In the genomic region with DNA sequence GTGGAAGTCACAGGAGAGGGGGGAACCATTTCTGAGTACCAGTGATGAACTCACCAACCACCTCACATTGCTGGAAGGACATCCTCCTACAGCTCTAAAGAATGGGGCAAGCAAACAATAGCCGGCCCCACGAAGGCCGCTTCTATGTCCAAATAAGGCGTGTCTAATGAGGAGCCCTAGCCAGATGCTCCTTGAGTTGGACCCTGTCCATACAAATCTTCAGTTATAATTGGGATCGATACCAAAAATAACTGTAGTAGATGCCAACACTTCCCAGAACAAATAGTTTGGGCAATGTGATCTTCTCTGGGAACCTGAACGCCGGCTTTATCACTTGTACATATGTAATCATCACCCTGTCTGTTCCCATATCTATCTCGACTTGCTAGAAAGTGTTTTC, we compare ENCODE assay signal across 23 mouse cellular contexts.
A peak's percentile ranks its signal among the peaks of the same experiment; 100 is the strongest.
DNase-seq lines count a peak whose midpoint lies in the region; ATAC-seq and TF ChIP-seq lines count a peak whose summit lies in the region.
"Had no signal": no experiment of that assay in that cellular context is flagged by ENCODE, and none has a peak within 500 bp of the region (broad histone marks: within the 10 kb centered on the region; RNA-seq: fewer than 3 reads in every experiment).

No protein-coding gene starts in this region.

- H3K9ac ChIP-seq in embryonic facial prominence, embryonic 14.5 days (ENCODE audit: low read depth, low read length), result no peak overlapping the region
- no peak overlapping the region for H3K9ac ChIP-seq in heart, postnatal 0 days (replicated peaks; ENCODE audit: low read depth, low read length)
- no peak overlapping the region for H3K9ac ChIP-seq in midbrain, embryonic 13.5 days (replicated peaks)
- H3K9ac ChIP-seq: embryonic facial prominence, embryonic 12.5 days; stomach, embryonic 15.5 days had no signal

- WGBS in embryonic facial prominence, embryonic 14.5 days, result 76% methylated on average over 8 of the region's 8 CpGs
- 94% methylated on average over 8 of the region's 8 CpGs for WGBS in embryonic facial prominence, embryonic 10.5 days
- 7% methylated on average over 8 of the region's 8 CpGs for WGBS in heart, postnatal 0 days
- 87% methylated on average over 8 of the region's 8 CpGs for WGBS in midbrain, embryonic 13.5 days

- no peaks in the 10 kb centered on the region for H3K36me3 ChIP-seq in embryonic facial prominence, embryonic 14.5 days (ENCODE audit: control insufficient read depth, insufficient read depth, low read length)
- H3K36me3 ChIP-seq in embryonic facial prominence, embryonic 10.5 days (replicated peaks), result no peaks in the 10 kb centered on the region
- no peaks in the 10 kb centered on the region for H3K36me3 ChIP-seq in heart, postnatal 0 days (replicated peaks; ENCODE audit: control insufficient read depth, insufficient read depth, low read length)
- H3K36me3 ChIP-seq in midbrain, embryonic 13.5 days, result no peaks in the 10 kb centered on the region
- H3K36me3 ChIP-seq: embryonic facial prominence, embryonic 12.5 days; G1E; stomach, embryonic 15.5 days had no signal

- no peak for ATAC-seq in embryonic facial prominence, embryonic 14.5 days (ENCODE audit: low read depth)
- peak; percentile 74 for ATAC-seq in heart, postnatal 0 days (ENCODE audit: insufficient read depth, low read depth)
- no peak for ATAC-seq in midbrain, embryonic 13.5 days
- ATAC-seq: CD4-positive, CD25-positive, alpha-beta regulatory T cell, adult 4 months had no signal

- no peak for TF ChIP-seq EP300 in heart, postnatal 0 days (IDR thresholded peaks at IDR 0.05; ENCODE audit: low read depth)

- intact Hi-C loops in left cerebral cortex, adult 2 months (cut with DNase I), result loop anchor here (2.0 kb wide), 1 partner anchor 33 kb away; no protein-coding TSS in a partner anchor

- H3K4me2 ChIP-seq in embryonic facial prominence, embryonic 14.5 days (ENCODE audit: low read depth, low read length), result no peak overlapping the region
- no peak overlapping the region for H3K4me2 ChIP-seq in heart, postnatal 0 days (ENCODE audit: low read depth, low read length)
- H3K4me2 ChIP-seq in midbrain, embryonic 13.5 days (replicated peaks), result no peak overlapping the region
- H3K4me2 ChIP-seq: embryonic facial prominence, embryonic 12.5 days; stomach, embryonic 15.5 days had no signal

- H3K27me3 ChIP-seq in embryonic facial prominence, embryonic 14.5 days (replicated peaks; ENCODE audit: control insufficient read depth, insufficient read depth, low read length), result no peaks in the 10 kb centered on the region
- no peaks in the 10 kb centered on the region for H3K27me3 ChIP-seq in embryonic facial prominence, embryonic 10.5 days (replicated peaks; ENCODE audit: low read depth, poor library complexity, severe bottlenecking)
- no peaks in the 10 kb centered on the region for H3K27me3 ChIP-seq in heart, postnatal 0 days (ENCODE audit: control insufficient read depth, insufficient read depth, low read length)
- H3K27me3 ChIP-seq in midbrain, embryonic 13.5 days, result no peaks in the 10 kb centered on the region
- H3K27me3 ChIP-seq: embryonic facial prominence, embryonic 12.5 days; stomach, embryonic 15.5 days had no signal

- DNase-seq in embryonic facial prominence, embryonic 14.5 days (ENCODE audit: low spot score), result peak; percentile 13
- no peak for DNase-seq in embryonic facial prominence, embryonic 10.5 days (ENCODE audit: low spot score)
- no peak for DNase-seq in left cerebral cortex, adult 2 months (ENCODE audit: extremely low spot score in 1 of 2, low spot score in 2 of 2)
- DNase-seq in left cerebral cortex, adult 11 months (ENCODE audit: low spot score), result no peak
- DNase-seq in brain, embryonic 14.5 days (ENCODE audit: low read depth), result peak; percentile 47
- peak; percentile 55 for DNase-seq in heart, postnatal 0 days (ENCODE audit: low spot score)
- DNase-seq in layer of hippocampus, postnatal 10 days (ENCODE audit: low spot score in 2 of 2), result no peak
- DNase-seq: adrenal gland, adult 8-10 months; cerebellum, adult 18-20 months; cerebellum, postnatal 36 days; gastrocnemius, postnatal 25 days; kidney, adult 8-10 months; kidney, postnatal 36 days; liver; lung, adult 2 months; spleen, adult 18-20 months; thymus, adult 2 months had no signal

- H3K9me3 ChIP-seq in embryonic facial prominence, embryonic 14.5 days (ENCODE audit: control insufficient read depth, low read length), result no peaks in the 10 kb centered on the region
- no peaks in the 10 kb centered on the region for H3K9me3 ChIP-seq in embryonic facial prominence, embryonic 10.5 days
- H3K9me3 ChIP-seq in heart, postnatal 0 days (replicated peaks; ENCODE audit: control insufficient read depth, low read length), result no peaks in the 10 kb centered on the region
- H3K9me3 ChIP-seq in midbrain, embryonic 13.5 days, result no peaks in the 10 kb centered on the region
- H3K9me3 ChIP-seq: embryonic facial prominence, embryonic 12.5 days; G1E; megakaryocyte, embryonic 14.5 days; stomach, embryonic 15.5 days had no signal

- no peaks in the 10 kb centered on the region for H3K4me1 ChIP-seq in embryonic facial prominence, embryonic 14.5 days (ENCODE audit: control insufficient read depth, insufficient read depth, low read length)
- H3K4me1 ChIP-seq in embryonic facial prominence, embryonic 10.5 days, result no peaks in the 10 kb centered on the region; the same call in 1 of the 2 replicates
- H3K4me1 ChIP-seq in heart, postnatal 0 days (ENCODE audit: control insufficient read depth, insufficient read depth), result peaks cover 18% of the 10 kb centered on the region
- 0 out of 2 replicates have a peak, but pooled peaks cover 6% of the 10 kb centered on the region for H3K4me1 ChIP-seq in midbrain, embryonic 13.5 days (replicated peaks)
- H3K4me1 ChIP-seq: embryonic facial prominence, embryonic 12.5 days; megakaryocyte, embryonic 14.5 days; stomach, embryonic 15.5 days had no signal

- H3K4me3 ChIP-seq in embryonic facial prominence, embryonic 14.5 days (ENCODE audit: low read depth, low read length), result no peak overlapping the region
- H3K4me3 ChIP-seq in embryonic facial prominence, embryonic 10.5 days, result no peak overlapping the region
- H3K4me3 ChIP-seq in left cerebral cortex, adult 2 months, result no peak overlapping the region
- no peak overlapping the region for H3K4me3 ChIP-seq in heart, postnatal 0 days (ENCODE audit: low read depth, low read length)
- no peak overlapping the region for H3K4me3 ChIP-seq in midbrain, embryonic 13.5 days (replicated peaks)
- H3K4me3 ChIP-seq: embryonic facial prominence, embryonic 12.5 days; megakaryocyte, embryonic 14.5 days; stomach, embryonic 15.5 days had no signal

- no peak overlapping the region for H3K27ac ChIP-seq in embryonic facial prominence, embryonic 14.5 days (replicated peaks; ENCODE audit: low read depth, low read length)
- H3K27ac ChIP-seq in embryonic facial prominence, embryonic 10.5 days (replicated peaks), result no peak overlapping the region
- H3K27ac ChIP-seq in left cerebral cortex, adult 2 months, result peak overlapping the region; percentile 85
- peak overlapping the region; percentile 70 for H3K27ac ChIP-seq in heart, postnatal 0 days (ENCODE audit: low read depth)
- no peak overlapping the region for H3K27ac ChIP-seq in midbrain, embryonic 13.5 days
- H3K27ac ChIP-seq: embryonic facial prominence, embryonic 12.5 days; stomach, embryonic 15.5 days had no signal

- no peak for TF ChIP-seq POLR2A in brain, embryonic 14.5 days (IDR thresholded peaks at IDR 0.05; ENCODE audit: borderline replicate concordance, extremely low read depth, insufficient read depth, insufficient read length, poor library complexity, severe bottlenecking)

- no peak for TF ChIP-seq CTCF in left cerebral cortex, adult 2 months (IDR thresholded peaks at IDR 0.05)
- TF ChIP-seq CTCF in brain, embryonic 14.5 days (IDR thresholded peaks at IDR 0.05; ENCODE audit: borderline replicate concordance, extremely low read depth, insufficient read depth, insufficient read length), result no peak
- TF ChIP-seq CTCF in heart, postnatal 0 days (IDR thresholded peaks at IDR 0.05; ENCODE audit: low read depth), result no peak

Comparison
In these comparisons a context has a peak if more than half of its experiments do, and no peak if none do; other contexts are left out.
1. DNase-seq: peak in embryonic facial prominence, embryonic 14.5 days (single experiment), brain, embryonic 14.5 days (single experiment) and heart, postnatal 0 days (single experiment); none in embryonic facial prominence, embryonic 10.5 days (single experiment), left cerebral cortex, adult 2 months (0 of 2), left cerebral cortex, adult 11 months (single experiment) and layer of hippocampus, postnatal 10 days (0 of 2).
2. H3K27ac ChIP-seq: peak in left cerebral cortex, adult 2 months (single experiment) and heart, postnatal 0 days (single experiment); none in embryonic facial prominence, embryonic 14.5 days (single experiment), embryonic facial prominence, embryonic 10.5 days (single experiment) and midbrain, embryonic 13.5 days (single experiment).